Mouse (Mus musculus): Measurements from ENCODE around the gene Lrrc8b.
A peak's percentile ranks its signal among the peaks of the same experiment; 100 is the strongest.

Gene Lrrc8b

GRCm38 (mm10) chr5:105519096-105519975, 103.8 kb downstream of the Lrrc8b start, which contains the start of gene Lrrc8c:
Lrrc8c (plus strand) TSS chr5:105519388.
- peak; percentile 83 to 90 for DNase-seq

DNA sequence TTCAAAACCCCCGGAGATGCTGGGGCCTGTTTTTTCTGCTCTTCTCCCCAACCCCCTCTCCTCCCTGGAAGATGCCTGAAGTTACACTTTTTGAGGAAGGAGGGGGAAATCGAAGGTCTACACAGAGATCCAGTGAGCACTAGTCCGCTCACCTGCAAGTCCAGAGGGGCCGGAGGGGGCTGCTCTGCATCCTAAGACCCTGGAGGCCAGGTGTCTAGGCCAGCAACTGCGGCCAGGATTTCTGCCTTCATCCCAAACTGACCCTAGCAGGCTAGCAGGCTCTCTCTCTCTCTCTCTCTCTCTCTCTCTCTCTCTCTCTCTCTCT, 104.4 kb downstream of the Lrrc8b start:
- DNase-seq: no peak

DNA sequence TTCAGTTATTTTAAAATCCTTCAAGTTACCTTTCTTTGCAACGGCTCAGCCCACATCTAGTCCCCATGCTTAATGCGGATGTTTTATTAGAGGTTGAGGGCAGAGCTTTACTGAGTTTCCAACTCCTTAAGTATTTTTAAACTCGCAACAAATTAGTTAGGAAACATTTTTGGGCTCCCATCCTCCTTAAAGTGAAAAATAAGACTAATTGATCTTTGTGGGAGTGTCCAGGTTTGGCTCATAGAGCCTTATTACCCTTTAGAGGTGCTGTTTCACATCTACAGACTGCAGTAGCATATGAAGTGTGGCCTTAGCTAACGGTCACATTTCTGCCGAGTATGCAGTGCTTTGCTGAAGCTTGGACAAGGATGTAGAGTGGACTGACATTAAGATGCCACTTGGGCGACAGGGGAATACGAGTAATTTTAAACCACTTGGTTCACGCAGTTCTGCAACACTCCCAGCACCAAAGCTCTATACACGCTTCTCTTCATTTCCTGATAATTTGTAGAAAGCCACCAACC, 104.9 kb downstream of the Lrrc8b start:
- no peak for DNase-seq

GRCm38 (mm10) chr5:105523452-105523851, 107.9 kb downstream of the Lrrc8b start:
- DNase-seq: no peak

DNA sequence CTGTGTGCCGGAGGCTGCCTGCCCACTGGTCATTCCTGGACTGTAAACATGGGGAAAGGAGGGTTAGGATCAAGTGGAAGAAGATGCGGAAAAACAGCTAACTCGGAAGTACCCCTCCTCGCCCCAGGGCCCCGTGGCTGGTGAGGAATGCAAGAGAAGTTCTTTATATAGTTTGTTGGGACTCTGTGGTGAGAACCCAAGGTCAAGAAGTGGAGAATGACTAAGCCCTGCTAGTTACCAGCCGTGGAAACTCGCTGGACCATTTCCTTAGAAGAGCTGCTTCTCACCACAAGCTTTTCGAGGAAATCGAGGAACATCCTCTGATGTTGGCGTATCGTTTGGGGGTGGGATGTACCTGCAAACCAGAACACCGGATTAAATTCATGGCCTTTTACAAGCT, 109.4 kb downstream of the Lrrc8b start:
- DNase-seq: no peak

DNA sequence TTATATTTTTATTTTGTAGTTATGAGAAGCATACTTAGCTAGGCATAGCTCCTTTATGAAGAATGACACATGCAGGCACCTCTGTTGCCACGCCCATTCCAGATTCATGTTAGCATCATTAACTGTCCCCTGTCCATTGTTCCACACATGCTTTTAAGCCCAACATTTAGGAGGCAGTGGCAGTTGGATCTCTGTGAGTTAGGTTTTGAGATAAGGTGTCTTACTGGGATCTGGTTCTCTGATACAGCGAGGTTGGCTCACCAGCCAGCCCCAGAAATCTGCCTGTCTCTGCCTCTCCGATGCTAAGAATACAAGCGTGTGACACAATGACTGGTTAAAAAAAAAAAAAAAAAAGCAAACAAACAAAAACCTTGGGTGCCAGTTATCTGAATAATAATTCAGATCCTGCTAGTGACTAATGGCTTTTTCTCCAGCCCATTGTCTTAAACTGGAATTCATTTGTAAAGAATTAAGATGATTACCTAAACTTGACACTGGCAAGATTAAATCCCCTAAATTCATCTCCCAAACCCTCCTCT, 110.6 kb downstream of the Lrrc8b start:
- DNase-seq: no peak

DNA sequence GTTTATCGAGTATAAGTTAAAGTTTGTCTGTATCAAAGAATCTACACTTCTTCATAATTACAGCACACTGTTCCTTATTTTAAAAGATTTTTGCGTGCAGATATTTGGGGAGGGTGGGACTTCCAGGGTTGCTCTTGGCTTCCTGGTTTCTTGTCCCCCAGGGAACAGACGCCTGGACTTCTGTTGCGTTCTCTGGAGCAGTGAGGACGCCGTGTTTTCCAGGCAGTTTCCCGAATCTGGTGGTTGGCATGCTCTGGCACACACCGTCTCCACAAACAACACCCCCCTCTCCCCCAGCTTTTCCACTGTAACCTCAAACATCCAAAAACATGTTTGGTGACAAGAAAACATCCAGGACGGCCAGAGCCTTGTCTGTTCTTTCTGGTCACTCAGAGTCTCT, 111.2 kb downstream of the Lrrc8b start:
- no peak for DNase-seq

DNA sequence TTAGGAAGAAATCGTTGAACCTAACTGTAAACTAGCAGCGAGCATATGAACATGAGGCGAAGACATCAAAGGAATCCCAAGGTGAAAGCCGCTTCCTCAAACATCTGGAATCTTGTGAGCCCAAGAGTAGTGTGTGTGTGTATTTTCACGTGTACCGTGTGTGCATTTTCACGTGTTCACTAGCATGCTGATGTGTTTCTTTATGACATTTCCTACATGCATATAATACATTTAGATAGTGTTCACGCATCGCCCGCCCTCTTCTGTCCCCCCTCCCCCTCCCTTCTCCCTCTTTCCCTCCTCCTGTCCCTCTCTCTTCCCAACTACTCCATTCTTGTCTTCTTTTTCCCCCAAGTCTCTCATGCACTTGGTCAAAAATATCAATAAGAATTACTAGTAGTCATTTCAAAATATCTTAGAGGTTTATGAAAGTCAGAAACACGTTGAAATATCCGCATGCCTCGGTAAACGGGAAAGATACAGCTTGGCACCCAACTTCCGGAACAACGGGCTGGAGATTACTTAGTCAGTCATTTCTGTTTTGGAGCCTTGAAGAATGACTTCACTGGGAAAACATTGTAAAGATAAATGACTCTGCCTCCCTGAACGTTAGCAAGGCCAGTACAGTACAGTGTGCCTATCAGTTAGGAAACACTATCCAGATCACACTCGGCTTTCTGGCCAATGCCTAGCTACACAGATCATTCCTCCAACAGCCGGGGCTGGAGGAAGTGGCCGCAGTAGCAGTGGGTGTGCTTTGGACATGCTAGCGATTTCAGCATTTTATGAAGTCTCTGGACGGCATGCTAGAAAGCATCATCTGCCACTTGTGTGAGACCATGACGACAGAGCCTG, 112.1 kb downstream of the Lrrc8b start:
- DNase-seq: no peak

- no peak for DNase-seq
Observed at GRCm38 (mm10) chr5:105530576-105530975, 115.0 kb downstream of the Lrrc8b start.

DNA sequence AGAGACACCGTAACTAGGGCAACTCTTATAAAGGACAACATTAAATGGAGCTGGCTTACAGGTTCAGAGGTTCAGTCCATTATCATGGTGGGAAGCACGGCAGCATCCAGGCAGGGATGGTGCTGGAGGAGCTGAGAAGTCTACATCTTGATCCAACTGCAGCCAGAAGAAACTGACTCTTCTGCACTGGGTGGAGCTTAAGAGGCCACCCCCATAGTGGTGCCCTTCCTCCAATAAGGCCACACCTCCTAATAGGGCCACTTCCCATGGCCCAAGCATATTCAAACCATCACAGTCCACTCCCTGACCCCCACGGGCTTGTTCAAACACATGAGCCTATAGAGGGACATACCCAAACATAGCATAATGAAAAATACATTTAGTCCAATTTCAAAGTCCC, 119.6 kb downstream of the Lrrc8b start:
- DNase-seq: no peak

GRCm38 (mm10) chr5:105536172-105536571, 120.6 kb downstream of the Lrrc8b start:
- DNase-seq: no peak

DNA sequence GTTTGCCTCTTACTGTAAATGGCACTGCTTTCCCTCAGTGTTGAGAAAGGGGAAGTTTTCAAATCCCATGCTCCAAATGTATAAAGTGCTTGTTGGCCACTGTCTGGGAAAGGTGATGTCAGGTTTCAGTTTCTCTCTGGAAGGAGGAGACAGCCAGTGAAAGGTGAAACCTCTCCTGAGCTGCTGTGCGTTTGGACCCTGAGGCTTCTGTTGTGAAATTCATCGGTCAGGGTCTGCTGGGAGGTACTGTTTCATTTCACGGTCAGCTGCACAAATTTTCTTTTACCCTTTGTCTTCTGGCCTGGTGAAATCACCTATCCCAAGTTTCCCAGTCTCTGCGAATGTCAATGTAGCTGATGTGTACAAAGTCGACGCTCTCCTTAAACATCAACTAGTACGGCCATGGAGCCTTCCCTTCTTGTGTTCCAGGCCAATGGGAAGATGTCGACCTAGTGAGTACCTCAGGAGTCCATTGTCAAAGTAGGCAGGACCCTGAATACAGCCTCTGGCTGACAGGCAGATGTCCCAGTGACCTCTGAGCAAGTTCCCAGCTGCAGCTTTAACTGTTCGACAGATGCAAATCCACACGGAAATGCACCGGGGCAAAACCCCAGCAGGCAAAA, 121.6 kb downstream of the Lrrc8b start:
- no peak for DNase-seq
